Mouse (Mus musculus): ENCODE measurements around the gene Cbwd1. TPM values are rescaled to one million over a fixed set of nuclear protein-coding genes. Genes with fewer than 3 reads are reported as not detected.
"Not testable (repeated sequence)": the region's sequence is repeated elsewhere in the genome, so short reads cannot be mapped to it uniquely, and the experiment has no call there.

The Cbwd1 gene
- polyA plus RNA-seq, 1 experiment from 2014 or later, result 21.8 TPM

DNA sequence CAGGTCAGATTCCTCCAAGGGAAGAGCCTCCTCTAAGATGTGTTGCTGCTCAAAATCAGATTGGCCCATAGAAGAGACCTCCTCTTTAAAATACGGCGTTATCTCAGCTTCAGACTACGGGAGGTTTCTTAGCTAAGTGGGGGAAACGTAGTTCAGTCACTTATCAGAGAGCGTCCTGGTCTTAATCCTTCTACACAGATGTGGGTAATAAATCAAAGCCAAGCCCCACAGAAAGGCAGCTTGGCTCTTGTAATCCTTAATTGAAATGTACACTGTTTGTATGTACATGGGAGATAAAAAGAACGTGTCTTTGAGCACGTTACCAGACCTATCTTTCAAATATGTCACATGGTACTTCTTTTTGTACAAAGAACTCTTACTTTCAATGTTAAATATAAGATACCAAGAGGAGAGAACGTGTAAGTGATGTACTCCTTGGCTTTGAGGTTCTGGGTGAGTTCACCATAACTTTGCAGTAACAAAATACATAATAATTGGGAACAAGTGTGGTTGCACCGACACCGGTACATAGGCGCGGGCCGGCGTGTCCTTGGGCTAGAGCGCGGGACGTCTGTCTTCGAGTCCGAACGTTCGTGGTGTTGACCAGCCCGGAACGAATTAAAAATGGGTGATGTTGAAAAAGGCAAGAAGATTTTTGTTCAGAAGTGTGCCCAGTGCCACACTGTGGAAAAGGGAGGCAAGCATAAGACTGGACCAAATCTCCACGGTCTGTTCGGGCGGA, 86.1 kb downstream of the Cbwd1 start, which contains the start of gene Gm10053:
Gene Gm10053, plus strand, starts transcription at position 558 of the 742 bp plus-strand sequence.
- not testable (repeated sequence) for ATAC-seq (replicated peaks; ENCODE audit: low FRiP score); H3K4me3 ChIP-seq (replicated peaks); H3K4me1 ChIP-seq; H3K9me3 ChIP-seq (replicated peaks); H3K27me3 ChIP-seq; H3K9ac ChIP-seq; H3K27ac ChIP-seq; H3K36me3 ChIP-seq; H3K4me2 ChIP-seq
- 73% methylated on average over 23 of the region's 26 CpGs for WGBS

DNA sequence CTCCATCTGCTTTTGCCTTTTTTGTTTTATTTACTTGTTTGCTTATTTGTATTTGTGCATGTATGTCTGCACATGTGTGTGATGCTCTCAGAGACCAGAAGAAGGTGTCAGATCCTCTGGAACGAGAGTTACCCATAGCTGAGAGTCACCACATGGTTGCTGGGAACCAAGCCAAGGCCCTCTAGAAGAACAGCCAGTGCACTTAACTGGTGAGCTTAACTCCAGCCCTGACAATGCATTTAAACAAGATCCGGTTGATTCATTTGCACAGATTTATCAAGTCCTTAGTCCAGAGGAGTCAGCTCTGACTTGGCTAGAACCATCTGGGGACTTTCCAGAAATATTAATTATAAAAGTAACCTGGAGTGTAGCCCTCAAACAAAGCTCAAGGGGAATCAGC, 87.5 kb downstream of the Cbwd1 start:
- Histone ChIP-seq H3K4me1 (0 out of 2 replicates have a peak, but pooled peaks cover 3% of the 10 kb centered on the region), H3K4me3 (replicated peaks) (no peak overlapping the region), H3K27me3 (peaks cover 8% of the 10 kb centered on the region; the same call in 1 of the 2 replicates), H3K4me2 (no peak overlapping the region), H3K36me3 (no peaks in the 10 kb centered on the region), H3K27ac (no peak overlapping the region), H3K9me3 (replicated peaks) (no peaks in the 10 kb centered on the region), H3K9ac (no peak overlapping the region)
- WGBS, result 54% methylated on average over 2 of the region's 2 CpGs
- ATAC-seq (replicated peaks; ENCODE audit: low FRiP score), result no peak

GRCm38 (mm10) chr19:24871037-24871635, 90.3 kb downstream of the Cbwd1 start:
- no peaks in the 10 kb centered on the region for H3K9me3 ChIP-seq (replicated peaks)
- H3K4me2 ChIP-seq, result peak overlapping the region; percentile 60
- no peaks in the 10 kb centered on the region for H3K36me3 ChIP-seq
- no peak overlapping the region for H3K27ac ChIP-seq
- peak; percentile 60; the same call in 1 of the 2 replicates for ATAC-seq (replicated peaks; ENCODE audit: low FRiP score)
- H3K4me3 ChIP-seq (replicated peaks), result peak overlapping the region; percentile 40
- H3K9ac ChIP-seq, result 0 out of 2 replicates have a peak overlapping the region, but pooled peaks have one; percentile 11
- H3K27me3 ChIP-seq, result peaks cover 8% of the 10 kb centered on the region; the same call in 1 of the 2 replicates
- 0 out of 2 replicates have a peak, but pooled peaks cover 3% of the 10 kb centered on the region for H3K4me1 ChIP-seq
- 13% methylated on average over 18 of the region's 18 CpGs for WGBS

Small RNAs within 50 kb of the gene (microRNA-seq; reads per million reads assigned to microRNA genes)
- not detected for gene Mir3084-1

Other genes with a start within 250 kb of the Cbwd1 start
- 2.0 and 2.8 TPM in 2 replicates for gene Pgm5, start 99.8 kb downstream of the Cbwd1 start, polyA plus RNA-seq (2015; fragmentation: Nextera tagmentation; extraction: Ambion mirVana)
- 279 and 310 TPM in 2 replicates for gene Gm10053, start 85.9 kb downstream of the Cbwd1 start, polyA plus RNA-seq (2015; fragmentation: Nextera tagmentation; extraction: Ambion mirVana)
- gene Foxd4, start 60.4 kb downstream of the Cbwd1 start, polyA plus RNA-seq (2015; fragmentation: Nextera tagmentation; extraction: Ambion mirVana), result not detected in 2 replicates
- 3.7 and 4.2 TPM in 2 replicates for gene Dock8, start 37.9 kb upstream of the Cbwd1 start, polyA plus RNA-seq (2015; fragmentation: Nextera tagmentation; extraction: Ambion mirVana)